Mouse (Mus musculus) ES-E14 (cell line): Measurements from ENCODE around the gene Pea15a. TPM values are rescaled to one million over a fixed set of nuclear protein-coding genes. Genes with fewer than 3 reads are reported as not detected.
A peak's percentile ranks its signal among the peaks of the same experiment; 100 is the strongest.

Experiments used
- DNase-seq: peaks from one replicate; pipeline ENCODE4 v3.0.0-alpha.2; 2013; ENCODE audit warnings: low read depth, low spot score
- H3K27ac ChIP-seq: 2 replicates; pipeline ENCODE4 v1.5.1; 2012; ENCODE audit warnings: low read depth, mild to moderate bottlenecking, low read length, moderate library complexity, mixed read lengths; ENCODE audit not compliant: poor library complexity, insufficient read depth, severe bottlenecking
- H3K36me3 ChIP-seq: 2 replicates; pipeline ENCODE4 v1.6.1; 2012; ENCODE audit warnings: mild to moderate bottlenecking, low read length, moderate library complexity, mixed read lengths; ENCODE audit not compliant: control insufficient read depth, poor library complexity, insufficient read depth, severe bottlenecking
- H3K4me1 ChIP-seq, 2 experiments: fragments of 150-350 bp in 1 of 2; sonication (generic) in 1 of 2; 2 replicates each; pipeline ENCODE4 v1.6.1; 2012; ENCODE audit warnings: low read length in 2 of 2, mild to moderate bottlenecking in 1 of 2, mixed read lengths in 1 of 2; ENCODE audit not compliant: control insufficient read depth in 2 of 2, insufficient read depth in 2 of 2, poor library complexity in 1 of 2
- H3K4me3 ChIP-seq, 2 experiments: fragments of 150-350 bp in 1 of 2; sonication (generic) in 1 of 2; 2 replicates each; pipeline ENCODE4 v1.5.1; 2012; ENCODE audit warnings: low read length in 2 of 2, low read depth in 1 of 2, mild to moderate bottlenecking in 1 of 2, mixed read lengths in 1 of 2; ENCODE audit not compliant: insufficient read depth in 1 of 2, poor library complexity in 1 of 2, severe bottlenecking in 1 of 2
- H3K9ac ChIP-seq: 2 replicates; pipeline ENCODE4 v1.6.1; 2012; ENCODE audit warnings: low read depth, mild to moderate bottlenecking, low read length, mixed read lengths; ENCODE audit not compliant: poor library complexity, insufficient read depth, severe bottlenecking
- H3K9me3 ChIP-seq: fragments of 150-350 bp; sonication (generic); 2 replicates; pipeline ENCODE4 v1.6.1; 2012; ENCODE audit warnings: low read depth, mild to moderate bottlenecking, low read length; ENCODE audit not compliant: control insufficient read depth, insufficient read depth
- CHD2 ChIP-seq: IDR thresholded peaks from 2 replicates; pipeline ENCODE4 v1.6.1; 2014; ENCODE audit warnings: mild to moderate bottlenecking, low read depth, low read length, inconsistent platforms
- HCFC1 ChIP-seq: IDR thresholded peaks from 2 replicates; pipeline ENCODE4 v1.6.1; 2012; ENCODE audit warnings: low read length, inconsistent platforms, borderline replicate concordance; ENCODE audit not compliant: insufficient read depth
- MAFK ChIP-seq: IDR thresholded peaks from 2 replicates; pipeline ENCODE4 v1.6.1; 2014; ENCODE audit warnings: mild to moderate bottlenecking, low read depth, low read length, inconsistent platforms; ENCODE audit not compliant: insufficient read depth
- ZC3H11A ChIP-seq: IDR thresholded peaks from 2 replicates; pipeline ENCODE4 v1.6.1; 2012; ENCODE audit warnings: low read depth, mild to moderate bottlenecking, inconsistent platforms, low read length, borderline replicate concordance
- ZNF384 ChIP-seq: IDR thresholded peaks from 2 replicates; pipeline ENCODE4 v1.6.1; 2012; ENCODE audit warnings: low read depth, low read length, inconsistent platforms
- in situ Hi-C, 2 experiments: fragments of 600-800 bp; cut with MboI; formaldehyde crosslinking; loops; one replicate each; pipeline ENCODE4 v1.15.1; 2025; ENCODE audit warnings: low sequenced_read_pairs in 2 of 2, inconsistent platforms in 1 of 2; ENCODE audit not compliant: unreplicated experiment in 2 of 2
- total RNA-seq: library from RNA; depleted of rRNA; stranded (reverse); fragments of 300-350 nt; gene quantifications from 2 replicates; pipeline ENCODE4 v1.2.3, GENCODE M21; 2012

Pea15a gene
- total RNA-seq, 1 experiment = 21.3 TPM

- Histone ChIP-seq H3K4me3 (peak overlapping the region in 1 of 2 experiments; percentile 29; a peak in 2 of 4 replicates), H3K9me3 (no peaks in the 10 kb centered on the region), H3K36me3 (no peaks in the 10 kb centered on the region), H3K27ac (peak overlapping the region; percentile 65; the same call in 1 of the 2 replicates), H3K4me1 (peaks cover 8 to 24% of the 10 kb centered on the region in 2 experiments), H3K9ac (peak overlapping the region; percentile 60; the same call in 1 of the 2 replicates)
- in situ Hi-C loops = no loop called here
- DNase-seq = peak; percentile 97
- TF ChIP-seq HCFC1 = peak; percentile 60; the same call in 1 of the 2 replicates
- no peak for TF ChIP-seq ZC3H11A
- TF ChIP-seq MAFK = no peak
- TF ChIP-seq ZNF384 = no peak
- TF ChIP-seq CHD2 = peak; percentile 86
Measured at GRCm38 (mm10) chr1:172217148-172217547, 10.5 kb upstream of the Pea15a start.

- no peaks in the 10 kb centered on the region for H3K9me3 ChIP-seq
- no peak overlapping the region for H3K27ac ChIP-seq
- in situ Hi-C loops = no loop called here
- H3K4me3 ChIP-seq = no peak overlapping the region
- peaks cover 10 to 26% of the 10 kb centered on the region in 2 experiments for H3K4me1 ChIP-seq
- H3K36me3 ChIP-seq = no peaks in the 10 kb centered on the region
- no peak overlapping the region for H3K9ac ChIP-seq
- DNase-seq = no peak
- TF ChIP-seq CHD2 = no peak
- TF ChIP-seq MAFK = no peak
- TF ChIP-seq HCFC1 = no peak
- no peak for TF ChIP-seq ZNF384
- TF ChIP-seq ZC3H11A = no peak
Measured at GRCm38 (mm10) chr1:172214748-172215147, 8.1 kb upstream of the Pea15a start.

- peaks cover 10 to 21% of the 10 kb centered on the region in 2 experiments for H3K4me1 ChIP-seq
- no peak for TF ChIP-seq CHD2
- TF ChIP-seq ZC3H11A = no peak
- no peak for TF ChIP-seq HCFC1
- no peak for TF ChIP-seq MAFK
- TF ChIP-seq ZNF384 = no peak
- no peak overlapping the region for H3K27ac ChIP-seq
- H3K36me3 ChIP-seq = no peaks in the 10 kb centered on the region
- H3K4me3 ChIP-seq = no peak overlapping the region
- no peaks in the 10 kb centered on the region for H3K9me3 ChIP-seq
- in situ Hi-C loops = no loop called here
- no peak for DNase-seq
- no peak overlapping the region for H3K9ac ChIP-seq
Measured at GRCm38 (mm10) chr1:172213771-172214170, 7.2 kb upstream of the Pea15a start.

GRCm38 (mm10) chr1:172212776-172213175, 6.2 kb upstream of the Pea15a start:
- no peaks in the 10 kb centered on the region for H3K36me3 ChIP-seq
- in situ Hi-C loops = no loop called here
- peak overlapping the region; percentile 35; the same call in 1 of the 2 replicates for H3K9ac ChIP-seq
- TF ChIP-seq ZC3H11A = no peak
- TF ChIP-seq MAFK = no peak
- TF ChIP-seq CHD2 = no peak
- no peak for TF ChIP-seq HCFC1
- TF ChIP-seq ZNF384 = no peak
- no peak overlapping the region for H3K27ac ChIP-seq
- H3K9me3 ChIP-seq = no peaks in the 10 kb centered on the region
- DNase-seq = no peak
- no peak overlapping the region for H3K4me3 ChIP-seq
- H3K4me1 ChIP-seq = peaks cover 5 to 16% of the 10 kb centered on the region in 2 experiments

GRCm38 (mm10) chr1:172207111-172207584, 544 bp upstream of the Pea15a start:
- in situ Hi-C loops = no loop called here
- H3K9me3 ChIP-seq = no peaks in the 10 kb centered on the region
- H3K4me3 ChIP-seq = no peak overlapping the region

More at GRCm38 (mm10) chr1:172207111-172207584, 544 bp upstream of the Pea15a start:
- TF ChIP-seq CHD2 (no peak), ZNF384 (no peak), HCFC1 (no peak), MAFK (no peak), ZC3H11A (no peak)
- Histone ChIP-seq H3K4me1 (peaks cover 4 to 40% of the 10 kb centered on the region in 2 experiments), H3K36me3 (peaks cover 1% of the 10 kb centered on the region; the same call in 1 of the 2 replicates), H3K9ac (no peak overlapping the region), H3K27ac (no peak overlapping the region)
- no peak for DNase-seq
